In the genomic region with DNA sequence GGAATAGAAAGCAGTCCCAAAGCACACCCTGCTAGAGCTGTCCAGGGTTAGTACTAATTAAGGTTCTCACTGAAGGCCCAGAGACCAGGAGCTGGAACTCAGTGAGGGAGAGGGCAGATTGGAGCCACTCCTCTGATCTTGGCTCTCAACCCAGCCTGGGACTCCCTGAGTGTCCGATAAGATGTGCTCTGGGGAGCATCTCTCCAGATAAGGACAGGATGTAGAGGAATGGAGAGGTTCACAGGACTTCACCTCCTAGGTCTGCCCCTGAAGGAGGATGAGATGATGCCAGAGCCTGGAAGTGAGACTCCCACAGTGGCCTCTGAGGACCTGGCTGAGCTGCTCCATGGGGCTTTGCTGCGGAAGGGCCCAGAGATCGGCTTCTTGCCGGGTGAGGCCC, we compare ENCODE assay signal across 16 mouse cellular contexts. TPM values are rescaled to one million over a fixed set of nuclear protein-coding genes. Genes with fewer than 3 reads are reported as not detected.
DNase-seq lines count a peak whose midpoint lies in the region; ATAC-seq lines count a peak whose summit lies in the region.
"Had no signal": no experiment of that assay in that cellular context is flagged by ENCODE, and none has a peak within 500 bp of the region (broad histone marks: within the 10 kb centered on the region; RNA-seq: fewer than 3 reads in every experiment).

No protein-coding gene starts in this region.

- WGBS in forebrain, embryonic 10.5 days: 26% methylated on average over 4 of the region's 4 CpGs
- 25% methylated on average over 4 of the region's 4 CpGs for WGBS in hindbrain, embryonic 13.5 days
- 26% methylated on average over 4 of the region's 4 CpGs for WGBS in midbrain, embryonic 16.5 days

- no peak overlapping the region for H3K27ac ChIP-seq in forebrain, embryonic 10.5 days
- H3K27ac ChIP-seq in hindbrain, embryonic 13.5 days: peak overlapping the region; percentile 95
- no peak overlapping the region for H3K27ac ChIP-seq in midbrain, embryonic 16.5 days (ENCODE audit: low read length)

- H3K9me3 ChIP-seq in forebrain, embryonic 10.5 days: no peaks in the 10 kb centered on the region
- no peaks in the 10 kb centered on the region for H3K9me3 ChIP-seq in hindbrain, embryonic 13.5 days
- H3K9me3 ChIP-seq in midbrain, embryonic 16.5 days (replicated peaks; ENCODE audit: control insufficient read depth, low read length, poor library complexity, severe bottlenecking): no peaks in the 10 kb centered on the region

- peaks cover 58% of the 10 kb centered on the region for H3K27me3 ChIP-seq in forebrain, embryonic 10.5 days (ENCODE audit: poor library complexity, severe bottlenecking)
- peaks cover 14% of the 10 kb centered on the region; the same call in 1 of the 2 replicates for H3K27me3 ChIP-seq in hindbrain, embryonic 13.5 days
- H3K27me3 ChIP-seq in midbrain, embryonic 16.5 days (ENCODE audit: control insufficient read depth, insufficient read depth, low read depth, low read length): no peaks in the 10 kb centered on the region

- H3K4me2 ChIP-seq in hindbrain, embryonic 13.5 days: peak overlapping the region; percentile 95
- H3K4me2 ChIP-seq in midbrain, embryonic 16.5 days (ENCODE audit: low read length): peak overlapping the region; percentile 78
- H3K4me2 ChIP-seq: liver, embryonic 11.5 days had no signal

- no peak for ATAC-seq in hindbrain, embryonic 13.5 days (ENCODE audit: low FRiP score)
- ATAC-seq in midbrain, embryonic 16.5 days: no peak
- no peak for ATAC-seq in megakaryocyte progenitor cell, adult 5-6 weeks (replicated peaks; ENCODE audit: poor library complexity)

- DNase-seq in cerebellum, postnatal 14 days: peak; percentile 31 to 42
- no peak for DNase-seq in cerebellum, adult 8-10 months
- no peak for DNase-seq in forebrain, embryonic 10.5 days (ENCODE audit: extremely low spot score, low spot score)
- DNase-seq in left cerebral cortex, adult 9 months (ENCODE audit: low spot score in 2 of 2): no peak
- DNase-seq in heart, adult 11 months: no peak
- DNase-seq: adrenal gland, postnatal 14 days; embryo, embryonic 11 days; gastrocnemius, postnatal 25 days; kidney, postnatal 4 days; lung, postnatal 14 days; thymus, adult 18-20 months had no signal

- H3K4me3 ChIP-seq in forebrain, embryonic 10.5 days: peak overlapping the region; percentile 62
- peak overlapping the region; percentile 47 for H3K4me3 ChIP-seq in hindbrain, embryonic 13.5 days
- peak overlapping the region; percentile 56 for H3K4me3 ChIP-seq in midbrain, embryonic 16.5 days (ENCODE audit: low read depth, low read length)

- H3K9ac ChIP-seq in hindbrain, embryonic 13.5 days: peak overlapping the region; percentile 75
- H3K9ac ChIP-seq in midbrain, embryonic 16.5 days (ENCODE audit: low read depth, low read length): peak overlapping the region; percentile 71

- peaks cover 29% of the 10 kb centered on the region for H3K4me1 ChIP-seq in forebrain, embryonic 10.5 days
- H3K4me1 ChIP-seq in hindbrain, embryonic 13.5 days (replicated peaks): peaks cover 62% of the 10 kb centered on the region
- H3K4me1 ChIP-seq in midbrain, embryonic 16.5 days (ENCODE audit: control insufficient read depth, insufficient read depth, low read length): peaks cover 43% of the 10 kb centered on the region

- 0 out of 2 replicates have a peak, but pooled peaks cover 3% of the 10 kb centered on the region for H3K36me3 ChIP-seq in forebrain, embryonic 10.5 days (replicated peaks)
- H3K36me3 ChIP-seq in hindbrain, embryonic 13.5 days: peaks cover 25% of the 10 kb centered on the region
- H3K36me3 ChIP-seq in midbrain, embryonic 16.5 days (ENCODE audit: control insufficient read depth, insufficient read depth, low read length): peaks cover 3% of the 10 kb centered on the region; the same call in 1 of the 2 replicates

RNA-seq across cellular contexts. Expression of gene Sez6l2, which starts 1.4 kb away (rescaled TPM):
- 0.72 and 1.2 TPM in 2 replicates for polyA plus RNA-seq in forebrain, embryonic 10.5 days (2016; fragmentation: Nextera tagmentation; extraction: Ambion mirVana)
- polyA plus RNA-seq in hindbrain, embryonic 13.5 days (2015; fragmentation: Nextera tagmentation; extraction: Ambion mirVana): 32.7 and 36.7 TPM in 2 replicates
- 44.6 and 50.2 TPM in 2 replicates for polyA plus RNA-seq in midbrain, embryonic 16.5 days (2015; fragmentation: Nextera tagmentation; extraction: Ambion mirVana)
- 0.46 and 1.6 TPM in 2 replicates for total RNA-seq in megakaryocyte progenitor cell, adult 5-6 weeks (2015)
- total RNA-seq in megakaryocyte progenitor cell, adult 5-6 weeks (2017): 0.34 and 0.37 TPM in 2 replicates

RNA-seq across cellular contexts. Expression of gene Asphd1, which starts 2.4 kb away (rescaled TPM):
- polyA plus RNA-seq in forebrain, embryonic 10.5 days (2016; fragmentation: Nextera tagmentation; extraction: Ambion mirVana): 0.21 TPM in 1 of 2 replicates, not detected in the other
- polyA plus RNA-seq in hindbrain, embryonic 13.5 days (2015; fragmentation: Nextera tagmentation; extraction: Ambion mirVana): 6.1 and 6.4 TPM in 2 replicates
- 10.4 TPM in 2 replicates for polyA plus RNA-seq in midbrain, embryonic 16.5 days (2015; fragmentation: Nextera tagmentation; extraction: Ambion mirVana)
- not detected in 2 replicates for total RNA-seq in megakaryocyte progenitor cell, adult 5-6 weeks (2015)
- not detected in 2 replicates for total RNA-seq in megakaryocyte progenitor cell, adult 5-6 weeks (2017)
- total RNA-seq: gastrocnemius, postnatal 25 days had no signal
- polyA plus RNA-seq: heart, embryonic 14.5 days; liver, embryonic 11.5 days had no signal

RNA-seq across cellular contexts. Expression of gene Kctd13, which starts 23.1 kb away (rescaled TPM):
- 17.5 and 18.0 TPM in 2 replicates for polyA plus RNA-seq in forebrain, embryonic 10.5 days (2016; fragmentation: Nextera tagmentation; extraction: Ambion mirVana)
- 98.7 and 101 TPM in 2 replicates for polyA plus RNA-seq in hindbrain, embryonic 13.5 days (2015; fragmentation: Nextera tagmentation; extraction: Ambion mirVana)
- 135 and 140 TPM in 2 replicates for polyA plus RNA-seq in midbrain, embryonic 16.5 days (2015; fragmentation: Nextera tagmentation; extraction: Ambion mirVana)
- total RNA-seq in megakaryocyte progenitor cell, adult 5-6 weeks (2015): 6.6 and 11.5 TPM in 2 replicates
- total RNA-seq in megakaryocyte progenitor cell, adult 5-6 weeks (2017): 8.9 and 13.2 TPM in 2 replicates

RNA-seq across cellular contexts. Expression of gene Cdipt, which starts 24.0 kb away (rescaled TPM):
- 84.6 and 85.7 TPM in 2 replicates for polyA plus RNA-seq in forebrain, embryonic 10.5 days (2016; fragmentation: Nextera tagmentation; extraction: Ambion mirVana)
- 109 and 112 TPM in 2 replicates for polyA plus RNA-seq in hindbrain, embryonic 13.5 days (2015; fragmentation: Nextera tagmentation; extraction: Ambion mirVana)
- 132 and 141 TPM in 2 replicates for polyA plus RNA-seq in midbrain, embryonic 16.5 days (2015; fragmentation: Nextera tagmentation; extraction: Ambion mirVana)
- total RNA-seq in megakaryocyte progenitor cell, adult 5-6 weeks (2015): 41.2 and 42.3 TPM in 2 replicates
- total RNA-seq in megakaryocyte progenitor cell, adult 5-6 weeks (2017): 50.1 and 54.7 TPM in 2 replicates

RNA-seq across cellular contexts. Expression of gene Cdiptos, which starts 24.2 kb away (rescaled TPM):
- 0.72 and 1.0 TPM in 2 replicates for polyA plus RNA-seq in forebrain, embryonic 10.5 days (2016; fragmentation: Nextera tagmentation; extraction: Ambion mirVana)
- polyA plus RNA-seq in hindbrain, embryonic 13.5 days (2015; fragmentation: Nextera tagmentation; extraction: Ambion mirVana): 1.2 and 1.4 TPM in 2 replicates
- 0.69 and 0.96 TPM in 2 replicates for polyA plus RNA-seq in midbrain, embryonic 16.5 days (2015; fragmentation: Nextera tagmentation; extraction: Ambion mirVana)
- 4.3 and 4.9 TPM in 2 replicates for total RNA-seq in megakaryocyte progenitor cell, adult 5-6 weeks (2015)
- 0.62 and 3.2 TPM in 2 replicates for total RNA-seq in megakaryocyte progenitor cell, adult 5-6 weeks (2017)
- total RNA-seq: gastrocnemius, postnatal 25 days had no signal

Comparison
In these comparisons a context has a peak if more than half of its experiments do, and no peak if none do; other contexts are left out.
1. DNase-seq: peak in cerebellum, postnatal 14 days (2 of 2); none in cerebellum, adult 8-10 months (single experiment), forebrain, embryonic 10.5 days (single experiment), left cerebral cortex, adult 9 months (0 of 2) and heart, adult 11 months (single experiment).
2. RNA of gene Sez6l2, which starts 1.4 kb away (polyA plus RNA-seq): 44.6 to 50.2 TPM in midbrain, embryonic 16.5 days and 32.7 to 36.7 TPM in hindbrain, embryonic 13.5 days; 0.72 to 1.2 TPM in forebrain, embryonic 10.5 days; every median in the first group is over 10 times any median in the second.
3. Peak in every context shown above with its lines, with median percentiles within 50 percentile points of each other: H3K4me3 ChIP-seq.